Mouse (Mus musculus) intestine, embryonic 14.5 days (tissue): Measurements from ENCODE around the gene Rad54l. TPM values are rescaled to one million over a fixed set of nuclear protein-coding genes. Genes with fewer than 3 reads are reported as not detected.

ENCODE experiments used
- ATAC-seq: fragments of 200-750 bp; cut with Nextera tagmentation; replicated peaks from 2 replicates; pipeline ENCODE4 v1.8.0; 2017; ENCODE audit warnings: low read depth, moderate number of reproducible peaks, moderate TSS enrichment, moderate library complexity; ENCODE audit not compliant: low FRiP score, low TSS enrichment
- DNase-seq: peaks from one replicate; pipeline ENCODE4 v3.0.0-alpha.2; 2018; ENCODE audit warnings: low spot score
- H3K27ac ChIP-seq: fragments of 300-500 bp; sonication (generic); 2 replicates; pipeline ENCODE4 v1.5.1; 2014; ENCODE audit warnings: low read depth, mild to moderate bottlenecking, control low read depth
- H3K27me3 ChIP-seq: fragments of 300-500 bp; sonication (generic); replicated peaks from 2 replicates; pipeline ENCODE4 v1.6.1; 2014; ENCODE audit warnings: low read length, control low read depth; ENCODE audit not compliant: control insufficient read depth, insufficient read depth
- H3K36me3 ChIP-seq: fragments of 300-500 bp; sonication (generic); 2 replicates; pipeline ENCODE4 v1.6.1; 2014; ENCODE audit warnings: low read length, control low read depth; ENCODE audit not compliant: control insufficient read depth, insufficient read depth
- H3K4me1 ChIP-seq: fragments of 300-500 bp; sonication (generic); replicated peaks from 2 replicates; pipeline ENCODE4 v1.6.1; 2014; ENCODE audit warnings: low read length, control low read depth, mixed read lengths; ENCODE audit not compliant: control insufficient read depth, insufficient read depth
- H3K4me2 ChIP-seq: fragments of 300-500 bp; sonication (generic); 2 replicates; pipeline ENCODE4 v1.6.1; 2014; ENCODE audit warnings: low read length
- H3K4me3 ChIP-seq: fragments of 300-500 bp; sonication (generic); 2 replicates; pipeline ENCODE4 v1.5.1; 2014; ENCODE audit warnings: low read depth, low read length, control low read depth, mixed read lengths
- H3K9ac ChIP-seq: fragments of 300-500 bp; sonication (generic); 2 replicates; pipeline ENCODE4 v1.6.1; 2014; ENCODE audit warnings: mild to moderate bottlenecking, low read length
- H3K9me3 ChIP-seq: fragments of 300-500 bp; sonication (generic); 2 replicates; pipeline ENCODE4 v1.6.1; 2016; ENCODE audit warnings: low read length, control low read depth; ENCODE audit not compliant: control insufficient read depth
- whole genome bisulfite sequencing: fragments of 180-500 bp; shearing (Covaris S2); extraction: QIAGEN DNeasy Blood & Tissue Kit; methylation state at CpG from one replicate; pipeline ENCODE4 v1.1.7; 2014; 5-methylcytosine and 5-hydroxymethylcytosine counted together
- polyA plus RNA-seq: library from polyadenylated mRNA; unstranded; fragments of >200 nt; fragmentation: Nextera tagmentation; extraction: Ambion mirVana; gene quantifications from 2 replicates; pipeline ENCODE4 v1.2.1, GENCODE M21; 2014

The Rad54l gene
- polyA plus RNA-seq, 1 experiment from 2014 or later: 33.0 TPM

DNA sequence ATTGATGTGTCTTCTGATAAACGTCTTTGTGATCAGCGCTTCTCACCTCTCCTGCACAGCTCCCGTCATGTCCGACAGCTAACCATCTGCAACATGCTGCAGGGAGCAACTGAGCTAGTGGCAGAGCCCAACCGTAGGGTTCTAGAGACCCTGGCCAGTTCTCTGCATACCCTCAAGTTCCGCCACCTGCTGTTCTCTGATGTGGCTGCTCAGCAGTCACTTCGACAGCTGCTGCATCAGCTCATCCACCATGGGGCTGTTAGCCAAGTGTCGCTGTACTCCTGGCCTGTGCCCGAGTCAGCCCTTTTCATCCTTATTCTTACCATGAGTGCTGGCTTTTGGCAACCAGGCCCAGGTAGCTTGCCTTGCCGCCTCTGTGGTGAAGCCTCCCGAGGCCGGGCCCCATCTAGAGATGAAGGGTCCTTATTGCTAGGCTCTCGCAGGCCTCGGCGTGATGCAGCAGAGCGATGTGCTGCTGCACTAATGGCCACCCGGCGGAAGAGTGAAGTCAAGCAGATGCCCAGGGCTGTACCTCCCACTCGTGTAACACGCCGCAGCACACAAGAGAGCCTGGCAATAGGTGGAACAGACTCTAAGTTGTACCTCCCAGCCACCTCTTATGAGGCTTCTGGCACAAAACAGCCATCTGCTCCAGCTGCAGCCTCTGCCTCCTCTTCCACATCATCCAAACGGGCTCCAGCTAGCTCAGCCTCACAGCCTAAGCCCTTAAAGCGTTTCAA is 34.8 kb downstream of the Rad54l start:
- DNase-seq: no peak
- Histone ChIP-seq H3K9ac (no peak overlapping the region), H3K36me3 (peaks cover 93% of the 10 kb centered on the region), H3K9me3 (no peaks in the 10 kb centered on the region), H3K4me3 (no peak overlapping the region), H3K27me3 (no peaks in the 10 kb centered on the region), H3K4me1 (no peaks in the 10 kb centered on the region), H3K27ac (no peak overlapping the region), H3K4me2 (no peak overlapping the region)
- no peak for ATAC-seq
- WGBS: 89% methylated on average over 23 of the region's 23 CpGs

DNA sequence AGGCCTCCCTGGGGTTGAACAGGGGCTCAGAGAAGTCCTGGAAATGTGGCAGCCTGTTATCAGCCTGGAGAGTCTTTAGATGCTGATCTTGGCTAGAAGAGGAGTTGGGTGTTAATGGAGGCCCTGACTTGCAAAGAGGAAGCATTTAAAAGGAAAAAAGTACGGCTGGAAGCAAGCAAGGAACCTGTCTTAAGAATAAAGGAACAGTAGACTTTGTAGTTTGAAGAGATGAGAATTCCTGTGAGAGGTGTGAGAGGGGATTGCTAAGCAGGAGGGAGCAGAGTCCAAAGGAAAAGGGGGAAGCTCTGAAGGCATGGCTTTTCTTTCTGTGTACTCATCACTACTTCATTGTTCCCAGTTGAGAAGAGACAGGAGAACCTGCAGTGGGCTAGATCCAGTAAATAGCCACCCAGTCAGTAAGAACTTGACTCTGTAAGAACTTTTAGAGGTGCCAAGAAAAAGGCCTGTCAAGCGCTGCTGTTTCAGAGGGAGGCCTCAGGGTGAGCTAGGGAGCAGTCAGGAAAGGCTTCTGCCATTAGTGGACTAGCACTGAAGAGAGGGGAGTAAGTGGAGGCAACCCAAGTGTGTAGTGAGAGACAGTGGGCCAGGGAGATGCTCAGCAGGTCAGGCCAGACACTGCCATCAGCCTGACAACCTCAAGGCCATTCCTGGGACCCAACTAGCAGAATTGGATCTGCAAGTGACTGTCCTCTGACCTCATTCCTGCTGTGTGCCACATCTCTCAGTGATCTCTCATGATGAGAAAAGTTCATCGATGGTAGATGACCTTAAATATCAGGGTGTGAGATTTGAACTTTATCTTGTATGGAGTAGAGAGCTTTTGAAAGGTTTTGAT is 46.0 kb downstream of the Rad54l start:
- H3K9me3 ChIP-seq: no peaks in the 10 kb centered on the region
- H3K27ac ChIP-seq: peak overlapping the region; percentile 98; the same call in 1 of the 2 replicates
- peak overlapping the region; percentile 82 for H3K9ac ChIP-seq
- 53% methylated on average over 3 of the region's 3 CpGs for WGBS
- no peaks in the 10 kb centered on the region for H3K27me3 ChIP-seq
- peak overlapping the region; percentile 66 for H3K4me3 ChIP-seq
- no peak for ATAC-seq
- H3K4me2 ChIP-seq: peak overlapping the region; percentile 91
- DNase-seq: peak; percentile 57
- peaks cover 27% of the 10 kb centered on the region for H3K36me3 ChIP-seq
- peaks cover 29% of the 10 kb centered on the region for H3K4me1 ChIP-seq

GRCm38 (mm10) chr4:116076369-116077231 is 46.9 kb downstream of the Rad54l start:
- Histone ChIP-seq H3K27me3 (no peaks in the 10 kb centered on the region), H3K9me3 (no peaks in the 10 kb centered on the region), H3K27ac (peak overlapping the region; percentile 98), H3K4me3 (peak overlapping the region; percentile 66), H3K4me2 (peak overlapping the region; percentile 91), H3K9ac (peak overlapping the region; percentile 82), H3K36me3 (peaks cover 20% of the 10 kb centered on the region), H3K4me1 (peaks cover 29% of the 10 kb centered on the region)
- DNase-seq (peak; percentile 81), ATAC-seq (peak; percentile 19)
- WGBS: 2% methylated on average over 37 of the region's 37 CpGs

GRCm38 (mm10) chr4:116075631-116076368 is 47.7 kb downstream of the Rad54l start:
- 0% methylated on average over 60 of the region's 77 CpGs for WGBS
- Histone ChIP-seq H3K4me3 (peak overlapping the region; percentile 66), H3K9me3 (no peaks in the 10 kb centered on the region), H3K36me3 (peaks cover 12% of the 10 kb centered on the region), H3K4me1 (peaks cover 29% of the 10 kb centered on the region), H3K27ac (peak overlapping the region; percentile 98), H3K9ac (peak overlapping the region; percentile 82), H3K4me2 (peak overlapping the region; percentile 91), H3K27me3 (no peaks in the 10 kb centered on the region)
- peak; percentile 96 for DNase-seq
- ATAC-seq: peak; percentile 78

DNA sequence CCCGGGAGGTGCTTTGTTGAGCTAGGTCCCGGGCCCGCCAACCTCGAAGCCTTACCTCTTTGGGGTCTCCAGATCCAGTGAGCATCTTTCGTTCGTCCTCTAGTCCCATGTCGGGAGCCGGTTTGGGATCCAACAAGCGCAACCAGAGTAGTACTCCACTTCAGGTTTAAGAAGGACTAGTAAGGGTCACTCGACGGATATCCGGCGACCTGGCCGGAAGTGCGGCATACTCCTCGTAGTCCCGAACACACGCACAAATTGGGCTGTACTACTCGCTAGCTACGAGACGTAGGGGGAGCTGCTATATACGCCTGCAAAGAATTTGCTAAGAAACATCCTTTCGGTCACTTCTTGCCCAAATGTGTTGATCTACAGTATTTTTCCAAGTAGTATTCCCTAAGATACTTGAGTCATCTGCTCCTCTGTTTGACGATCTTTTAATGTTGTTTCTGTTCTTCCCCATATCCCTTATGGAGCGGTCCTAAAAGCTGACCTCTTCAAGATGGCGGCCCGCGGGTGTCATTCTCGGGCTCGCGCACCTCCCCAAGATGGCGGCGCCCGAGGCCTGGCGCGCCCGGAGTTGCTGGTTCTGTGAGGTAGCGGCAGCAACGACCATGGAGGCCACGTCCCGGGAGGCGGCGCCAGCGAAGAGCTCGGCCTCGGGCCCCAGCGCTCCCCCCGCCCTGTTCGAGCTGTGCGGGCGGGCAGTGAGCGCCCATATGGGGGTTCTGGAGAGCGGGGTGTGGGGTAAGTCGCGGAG is 48.4 kb downstream of the Rad54l start, which contains the start of the genes Uqcrh and Lrrc41:
Uqcrh (minus strand) TSS at position 211 of the 760 bp plus-strand sequence.
Lrrc41 (plus strand) TSS at position 409 of the 760 bp plus-strand sequence.
- WGBS: under 1% methylated on average over 55 of the region's 55 CpGs
- peak; percentile 93 for ATAC-seq
- peak within 1 kb of the TSS; percentile 82 for H3K9ac ChIP-seq
- H3K36me3 ChIP-seq: peaks cover 11% of the 10 kb centered on the region
- H3K4me2 ChIP-seq: peak within 1 kb of the TSS; percentile 91
- H3K4me3 ChIP-seq: peak within 1 kb of the TSS; percentile 66
- H3K27me3 ChIP-seq: no peaks in the 10 kb centered on the region
- peak; percentile 89 for DNase-seq
- H3K4me1 ChIP-seq: peaks cover 29% of the 10 kb centered on the region
- H3K9me3 ChIP-seq: no peaks in the 10 kb centered on the region
- H3K27ac ChIP-seq: peak within 1 kb of the TSS; percentile 98

DNA sequence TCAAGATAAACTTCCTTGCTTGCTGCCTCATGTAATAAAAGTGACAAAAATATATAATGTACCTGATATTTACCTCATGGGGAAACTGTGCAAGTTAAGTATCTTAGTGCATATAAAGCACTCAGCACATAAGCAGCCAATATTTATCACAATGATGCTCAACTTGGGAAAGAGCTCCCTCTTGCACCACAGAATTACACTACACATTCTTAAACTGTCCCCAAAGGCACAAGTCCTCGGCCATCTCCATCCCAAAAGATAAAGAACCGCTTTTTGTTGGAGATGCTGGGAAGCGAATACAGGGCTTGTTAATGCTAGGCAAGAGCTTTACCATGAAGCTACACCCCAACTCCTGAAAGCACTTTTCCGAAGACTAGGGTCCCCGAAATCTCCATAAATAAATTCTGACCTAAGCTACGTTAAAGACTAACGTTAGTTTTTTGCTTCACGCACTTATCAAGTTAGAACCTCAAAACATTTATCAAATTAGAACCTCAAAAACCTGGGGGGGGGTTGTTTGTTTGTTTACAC is 49.3 kb downstream of the Rad54l start:
- DNase-seq: no peak
- peak overlapping the region; percentile 66 for H3K4me3 ChIP-seq

DNA sequence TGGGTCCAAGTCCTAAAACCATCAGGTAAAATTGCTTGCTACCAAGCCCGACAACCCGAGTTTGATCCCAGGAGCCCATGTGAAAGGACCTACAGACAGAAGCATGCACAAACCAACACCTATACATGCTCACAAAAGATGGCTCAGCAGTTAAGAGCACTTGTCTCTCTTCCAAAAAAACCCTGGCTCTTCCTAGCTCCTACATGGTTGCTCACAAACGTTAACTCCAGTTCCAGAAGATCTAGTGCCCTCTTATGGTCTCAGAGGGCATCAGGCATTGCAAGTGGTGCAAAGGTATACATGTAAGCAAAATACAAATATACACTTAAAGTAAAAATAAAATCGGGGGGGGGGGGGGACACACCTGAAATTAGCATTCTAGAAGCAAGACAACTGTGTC is 50.3 kb downstream of the Rad54l start:
- no peak for ATAC-seq
- no peak for DNase-seq
- Histone ChIP-seq H3K27me3 (no peaks in the 10 kb centered on the region), H3K4me3 (peak overlapping the region; percentile 66; the same call in 1 of the 2 replicates), H3K36me3 (peaks cover 26% of the 10 kb centered on the region), H3K4me1 (peaks cover 29% of the 10 kb centered on the region), H3K4me2 (peak overlapping the region; percentile 67), H3K9ac (no peak overlapping the region), H3K27ac (no peak overlapping the region), H3K9me3 (no peaks in the 10 kb centered on the region)
- WGBS: 50% methylated on average over 4 of the region's 4 CpGs

More for the DNA sequence above, 49.3 kb downstream of the Rad54l start:
- H3K27me3 ChIP-seq: no peaks in the 10 kb centered on the region
- WGBS: 2% methylated on average over 8 of the region's 8 CpGs
- peaks cover 15% of the 10 kb centered on the region for H3K36me3 ChIP-seq
- ATAC-seq: no peak
- H3K27ac ChIP-seq: peak overlapping the region; percentile 98; the same call in 1 of the 2 replicates
- H3K9me3 ChIP-seq: no peaks in the 10 kb centered on the region
- H3K4me1 ChIP-seq: peaks cover 29% of the 10 kb centered on the region
- peak overlapping the region; percentile 82 for H3K9ac ChIP-seq
- peak overlapping the region; percentile 67 for H3K4me2 ChIP-seq
